Mouse (Mus musculus) stomach, postnatal 0 days (tissue): ENCODE data around the gene A930002H24Rik. TPM values are rescaled to one million over a fixed set of nuclear protein-coding genes. Genes with fewer than 3 reads are reported as not detected.
A peak's percentile ranks its signal among the peaks of the same experiment; 100 is the strongest.

ENCODE experiments used
- ATAC-seq: fragments of 200-750 bp; cut with Nextera tagmentation; 2 replicates; pipeline ENCODE4 v1.8.0; 2017; ENCODE audit not compliant: low FRiP score, low TSS enrichment
- DNase-seq: peaks from one replicate; pipeline ENCODE4 v3.0.0-alpha.2; 2016; ENCODE audit warnings: low spot score
- H3K27ac ChIP-seq: fragments of 300-500 bp; sonication (generic); replicated peaks from 2 replicates; pipeline ENCODE4 v1.5.1; 2014; ENCODE audit warnings: mild to moderate bottlenecking, control low read depth
- H3K27me3 ChIP-seq: fragments of 300-500 bp; sonication (generic); 2 replicates; pipeline ENCODE4 v1.6.1; 2014; ENCODE audit warnings: low read length; ENCODE audit not compliant: control insufficient read depth, insufficient read depth
- H3K36me3 ChIP-seq: fragments of 300-500 bp; sonication (generic); 2 replicates; pipeline ENCODE4 v1.6.1; 2014; ENCODE audit warnings: low read length, mixed read lengths; ENCODE audit not compliant: control insufficient read depth, insufficient read depth
- H3K4me1 ChIP-seq: fragments of 300-500 bp; sonication (generic); replicated peaks from 2 replicates; pipeline ENCODE4 v1.6.1; 2014; ENCODE audit warnings: antibody characterized with exemption; ENCODE audit not compliant: control insufficient read depth, insufficient read depth
- H3K4me2 ChIP-seq: fragments of 300-500 bp; sonication (generic); replicated peaks from 2 replicates; pipeline ENCODE4 v1.6.1; 2014; ENCODE audit warnings: low read depth, mild to moderate bottlenecking, control low read depth, moderate library complexity
- H3K4me3 ChIP-seq: fragments of 300-500 bp; sonication (generic); 2 replicates; pipeline ENCODE4 v1.5.1; 2014; ENCODE audit warnings: low read depth, low read length, control low read depth
- H3K9ac ChIP-seq: fragments of 300-500 bp; sonication (generic); 2 replicates; pipeline ENCODE4 v1.6.1; 2014; ENCODE audit warnings: mild to moderate bottlenecking, low read length, control low read depth, mixed read lengths
- H3K9me3 ChIP-seq: fragments of 300-500 bp; sonication (generic); 2 replicates; pipeline ENCODE4 v1.6.1; 2016; ENCODE audit warnings: low read length; ENCODE audit not compliant: control insufficient read depth
- CTCF ChIP-seq: IDR thresholded peaks from 2 replicates; pipeline ENCODE4 v1.5.1; 2016; ENCODE audit warnings: antibody characterized with exemption, low read depth, mild to moderate bottlenecking, moderate library complexity
- EP300 ChIP-seq: optimal IDR thresholded peaks from 2 replicates; pipeline ENCODE3; 2016; ENCODE audit warnings: antibody characterized with exemption
- WGBS: fragments of 180-500 bp; shearing (Covaris S2); extraction: QIAGEN DNeasy Blood & Tissue Kit; methylation state at CpG from one replicate; pipeline ENCODE4 v1.1.7; 2014; 5-methylcytosine and 5-hydroxymethylcytosine counted together
- polyA plus RNA-seq: library from polyadenylated mRNA; unstranded; fragments of >200 nt; fragmentation: Nextera tagmentation; extraction: Ambion mirVana; gene quantifications from 2 replicates; pipeline ENCODE4 v1.2.1, GENCODE M21; 2015

The A930002H24Rik gene
- 3.1 and 3.4 TPM in 2 replicates for polyA plus RNA-seq

DNA sequence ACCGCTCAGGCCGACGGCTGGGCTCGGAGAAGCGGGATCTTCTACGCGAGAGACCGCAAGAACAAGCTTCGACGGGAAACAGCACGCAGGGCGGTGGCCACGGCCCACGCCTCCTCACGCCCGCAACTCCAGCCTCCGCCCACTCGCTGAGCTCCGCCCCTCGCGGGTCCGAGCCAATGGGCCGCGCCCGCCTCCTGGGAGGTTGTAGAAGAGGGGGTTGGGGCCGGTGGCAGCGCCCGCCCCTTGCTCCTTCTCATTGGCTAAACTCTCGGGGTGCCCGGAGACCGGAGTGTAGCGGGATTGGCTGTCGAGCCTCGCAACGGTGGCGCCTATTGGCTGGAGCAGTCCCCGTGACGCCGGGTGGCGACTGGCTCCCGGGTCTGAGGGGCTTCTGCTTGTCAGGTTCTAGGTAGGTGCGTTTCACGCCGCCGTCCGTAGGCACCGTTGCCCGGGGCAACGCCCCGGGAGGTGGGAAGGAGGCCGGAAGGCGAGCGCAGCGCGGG lies at the start of gene A930002H24Rik:
Gene A930002H24Rik, minus strand, starts transcription at position 145 of the 503 bp plus-strand sequence.
- peak; percentile 100 for ATAC-seq
- under 1% methylated on average over 43 of the region's 55 CpGs for WGBS
- Histone ChIP-seq H3K36me3 (no peaks in the 10 kb centered on the region), H3K27ac (peak within 1 kb of the TSS; percentile 94), H3K9ac (peak within 1 kb of the TSS; percentile 89), H3K27me3 (no peaks in the 10 kb centered on the region), H3K4me1 (no peaks in the 10 kb centered on the region), H3K9me3 (no peaks in the 10 kb centered on the region), H3K4me3 (peak within 1 kb of the TSS; percentile 90), H3K4me2 (peak within 1 kb of the TSS; percentile 92)
- peak; percentile 100 for DNase-seq
- TF ChIP-seq EP300 (no peak), CTCF (0 out of 2 replicates have a peak, but pooled peaks have one; percentile 8)

DNA sequence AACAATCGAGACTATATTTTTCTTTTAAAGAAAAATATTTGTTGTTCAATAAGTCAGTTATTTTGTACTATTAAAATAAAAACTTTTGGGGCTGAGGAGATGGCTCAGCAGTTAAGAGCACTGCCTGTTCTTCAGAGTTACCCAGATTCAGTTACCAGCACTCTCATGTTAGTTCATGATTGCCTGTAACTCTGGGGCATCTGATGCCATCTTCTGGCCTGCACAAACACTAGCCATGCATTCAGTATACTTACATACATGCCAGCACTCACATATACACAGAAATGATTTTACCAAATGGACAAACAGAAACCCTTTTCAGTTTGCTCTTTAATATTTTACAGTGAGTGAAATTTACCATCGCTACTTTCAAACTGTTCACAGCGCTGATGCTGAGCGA lies 45.7 kb upstream of the A930002H24Rik start:
- Histone ChIP-seq H3K9ac (no peak overlapping the region), H3K4me2 (no peak overlapping the region), H3K4me1 (no peaks in the 10 kb centered on the region), H3K36me3 (no peaks in the 10 kb centered on the region), H3K27me3 (no peaks in the 10 kb centered on the region), H3K9me3 (no peaks in the 10 kb centered on the region), H3K27ac (no peak overlapping the region), H3K4me3 (no peak overlapping the region)
- ATAC-seq (no peak), DNase-seq (no peak)
- 96% methylated on average over 4 of the region's 4 CpGs for WGBS
- TF ChIP-seq EP300 (no peak), CTCF (peak; percentile 23; the same call in 1 of the 2 replicates)

- TF ChIP-seq EP300 (no peak), CTCF (no peak)
- ATAC-seq: no peak
- H3K9me3 ChIP-seq: no peaks in the 10 kb centered on the region
- no peak overlapping the region for H3K4me3 ChIP-seq
- H3K36me3 ChIP-seq: no peaks in the 10 kb centered on the region
- 82% methylated on average over 7 of the region's 7 CpGs for WGBS
- no peaks in the 10 kb centered on the region for H3K4me1 ChIP-seq
- no peak overlapping the region for H3K4me2 ChIP-seq
- no peak overlapping the region for H3K9ac ChIP-seq
- no peaks in the 10 kb centered on the region for H3K27me3 ChIP-seq
- H3K27ac ChIP-seq: no peak overlapping the region
- DNase-seq: no peak
These were observed 33.5 kb upstream of the A930002H24Rik start for GRCm38 (mm10) chr17:63897050-63897449.

- Histone ChIP-seq H3K4me2 (no peak overlapping the region), H3K4me3 (no peak overlapping the region), H3K27me3 (no peaks in the 10 kb centered on the region), H3K27ac (no peak overlapping the region), H3K36me3 (no peaks in the 10 kb centered on the region), H3K9ac (no peak overlapping the region), H3K4me1 (no peaks in the 10 kb centered on the region), H3K9me3 (no peaks in the 10 kb centered on the region)
- WGBS: 65% methylated on average over 3 of the region's 3 CpGs
- ATAC-seq (no peak), DNase-seq (no peak)
- TF ChIP-seq EP300 (no peak), CTCF (no peak)
These were observed 32.2 kb upstream of the A930002H24Rik start for GRCm38 (mm10) chr17:63895829-63896228.

DNA sequence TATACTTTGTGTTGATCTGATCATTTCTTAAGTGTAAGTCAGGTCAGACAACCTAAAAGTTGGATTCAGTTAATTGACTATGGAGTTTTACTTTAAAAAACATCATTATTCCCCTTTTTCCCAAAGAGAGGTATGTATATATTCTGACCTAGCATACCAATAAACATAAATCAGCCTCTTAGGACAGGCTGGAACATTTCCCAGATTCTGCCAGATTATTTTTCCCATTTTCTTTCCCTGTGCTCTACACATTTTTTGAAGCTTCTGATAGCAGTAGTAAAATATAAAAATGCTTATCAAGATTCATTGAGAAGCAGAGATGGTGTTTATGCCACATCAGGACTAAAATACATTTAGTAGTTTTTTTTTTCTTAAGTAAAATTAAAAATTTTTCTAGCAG lies 27.0 kb upstream of the A930002H24Rik start:
- no peak for DNase-seq
- H3K9me3 ChIP-seq: no peaks in the 10 kb centered on the region
- no peak overlapping the region for H3K9ac ChIP-seq
- H3K4me1 ChIP-seq: no peaks in the 10 kb centered on the region
- no peaks in the 10 kb centered on the region for H3K27me3 ChIP-seq
- no peak overlapping the region for H3K4me2 ChIP-seq
- H3K36me3 ChIP-seq: no peaks in the 10 kb centered on the region
- H3K4me3 ChIP-seq: no peak overlapping the region
- H3K27ac ChIP-seq: no peak overlapping the region
- TF ChIP-seq CTCF: no peak
- TF ChIP-seq EP300: no peak
- no peak for ATAC-seq

DNA sequence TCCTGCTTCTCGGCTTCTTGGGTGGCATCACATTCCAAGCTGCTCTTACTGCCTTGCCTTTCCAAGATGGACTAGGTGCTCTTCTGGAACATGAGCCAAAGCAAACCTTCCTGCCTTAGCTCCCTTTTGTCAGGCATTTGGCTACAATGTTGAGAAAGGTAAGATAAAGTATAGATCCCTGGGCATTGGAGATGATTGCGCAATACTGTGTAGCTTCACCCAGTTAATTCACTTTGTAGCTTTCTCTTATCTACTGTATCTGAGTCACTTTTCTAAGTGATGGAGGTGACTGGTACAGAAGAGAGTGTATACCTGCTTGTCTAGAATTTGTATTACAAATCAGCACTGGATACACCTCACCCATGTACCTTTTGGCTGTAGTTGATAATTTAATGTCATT lies 23.4 kb upstream of the A930002H24Rik start:
- WGBS: 90% methylated on average over 2 of the region's 2 CpGs
- ATAC-seq: no peak; the same call in 1 of the 2 replicates

More for the DNA sequence above, 23.4 kb upstream of the A930002H24Rik start:
- TF ChIP-seq CTCF: no peak
- no peak for TF ChIP-seq EP300
- no peak overlapping the region for H3K27ac ChIP-seq
- H3K4me1 ChIP-seq: no peaks in the 10 kb centered on the region
- DNase-seq: no peak
- H3K4me3 ChIP-seq: no peak overlapping the region
- H3K9me3 ChIP-seq: no peaks in the 10 kb centered on the region
- no peaks in the 10 kb centered on the region for H3K36me3 ChIP-seq
- no peak overlapping the region for H3K9ac ChIP-seq
- H3K27me3 ChIP-seq: no peaks in the 10 kb centered on the region
- no peak overlapping the region for H3K4me2 ChIP-seq
